Mouse (Mus musculus): ENCODE measurements around the gene Urgcp.

GRCm38 (mm10) chr11:5787671-5788055 is 25.5 kb upstream of the Urgcp start:
- TF ChIP-seq CEBPB (IDR thresholded peaks at IDR 0.05; ENCODE audit: insufficient read depth, poor library complexity, severe bottlenecking) (no peak), POLR2A (IDR thresholded peaks at IDR 0.05; ENCODE audit: insufficient read length, low read depth) (no peak), E2F4 (IDR thresholded peaks at IDR 0.05; ENCODE audit: insufficient read depth) (no peak)
